Mouse (Mus musculus): Measurements from ENCODE around the gene Olfr308.
"Not testable (repeated sequence)": the region's sequence is repeated elsewhere in the genome, so short reads cannot be mapped to it uniquely, and the experiment has no call there.

Gene Olfr308

DNA sequence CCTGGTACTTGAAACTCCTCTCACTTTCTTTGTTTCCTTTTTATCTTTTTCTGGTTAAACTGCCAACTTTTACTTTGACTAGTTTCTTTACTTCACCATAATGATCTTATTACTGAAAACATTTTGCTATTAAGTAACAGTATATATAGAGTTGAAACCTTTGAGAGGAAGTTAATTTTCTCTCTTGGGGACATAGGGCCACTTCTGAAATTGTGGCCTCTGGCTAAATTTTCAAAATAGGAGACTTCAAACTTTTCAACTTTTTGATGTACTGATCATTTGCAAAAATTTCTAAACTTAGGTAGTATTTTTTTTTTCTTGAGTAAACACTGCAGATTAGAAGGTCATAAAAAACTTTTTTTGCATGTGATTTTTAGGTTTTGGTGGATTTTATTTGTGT lies at the start of gene Olfr308:
Gene Olfr308, minus strand, starts transcription at position 101 of the 400 bp plus-strand sequence.
- no peak for DNase-seq (ENCODE audit: low spot score)

- DNase-seq (ENCODE audit: low spot score) = no peak
Observed at GRCm38 (mm10) chr7:86366828-86367227, 41.4 kb upstream of the Olfr308 start, which contains the start of gene Olfr305. Olfr305 (minus strand) TSS chr7:86366928.

DNA sequence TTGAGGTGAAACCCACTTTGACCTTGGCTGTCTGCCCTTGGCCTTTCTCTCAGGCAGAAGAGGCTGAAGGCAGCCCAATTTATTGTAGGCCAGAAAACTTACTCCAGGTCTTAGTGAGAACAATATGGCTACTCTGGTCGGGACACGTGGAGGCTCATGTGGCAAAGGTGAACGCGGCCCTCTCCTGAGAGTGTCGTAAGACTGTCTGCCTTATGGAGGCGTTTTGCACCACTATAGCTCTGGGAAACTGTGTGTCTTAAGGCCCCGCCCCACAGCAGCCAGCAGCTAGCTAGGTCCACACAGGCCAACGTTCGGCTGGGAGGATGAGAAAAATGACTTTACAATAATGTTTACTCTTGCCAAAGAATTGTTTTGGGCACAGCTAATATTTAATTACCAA lies 20.9 kb upstream of the Olfr308 start:
- not testable (repeated sequence) for DNase-seq (ENCODE audit: low spot score)

- no peak for DNase-seq (ENCODE audit: low spot score)
Observed at GRCm38 (mm10) chr7:86344253-86344652, 18.8 kb upstream of the Olfr308 start.

DNA sequence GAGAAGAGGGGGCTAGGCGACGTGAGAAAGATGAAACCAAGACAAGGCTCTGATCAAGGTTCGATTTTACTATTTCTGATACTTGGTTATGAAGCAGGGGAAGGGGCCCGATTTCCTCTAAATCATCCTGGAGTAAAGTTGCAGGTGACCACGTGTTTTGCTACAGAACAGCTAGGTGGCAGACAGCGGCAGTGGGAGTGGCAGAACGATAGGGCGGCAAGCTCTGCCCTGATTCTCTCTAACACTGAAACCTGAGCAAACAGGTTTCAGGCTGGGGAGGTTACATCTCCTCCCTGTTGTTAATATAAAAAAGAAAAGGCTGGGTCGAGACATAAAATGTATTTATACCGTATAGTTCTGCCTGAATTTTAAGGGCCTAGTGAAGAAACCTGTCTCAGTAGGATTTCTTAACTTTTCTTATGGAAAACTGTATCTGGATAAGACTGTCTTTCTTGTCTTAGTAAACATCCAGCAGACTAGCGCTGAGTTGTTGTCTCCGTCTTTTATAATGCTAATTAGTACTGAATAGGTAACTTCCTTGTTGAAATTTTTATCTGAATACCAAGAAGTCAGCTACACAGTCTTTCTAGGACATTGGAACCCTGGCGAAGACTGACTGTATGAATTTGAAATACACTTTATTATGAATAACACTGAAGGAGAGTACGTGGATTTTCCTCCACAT lies 17.6 kb upstream of the Olfr308 start:
- DNase-seq (ENCODE audit: low spot score) = no peak

- DNase-seq (ENCODE audit: low spot score) = no peak
Observed at GRCm38 (mm10) chr7:86337486-86337885, 12.1 kb upstream of the Olfr308 start, which contains the start of gene Olfr307. Olfr307 (minus strand) TSS chr7:86337586.

- DNase-seq (ENCODE audit: low spot score) = no peak
Observed at GRCm38 (mm10) chr7:86321323-86321722, 4.1 kb downstream of the Olfr308 start.

DNA sequence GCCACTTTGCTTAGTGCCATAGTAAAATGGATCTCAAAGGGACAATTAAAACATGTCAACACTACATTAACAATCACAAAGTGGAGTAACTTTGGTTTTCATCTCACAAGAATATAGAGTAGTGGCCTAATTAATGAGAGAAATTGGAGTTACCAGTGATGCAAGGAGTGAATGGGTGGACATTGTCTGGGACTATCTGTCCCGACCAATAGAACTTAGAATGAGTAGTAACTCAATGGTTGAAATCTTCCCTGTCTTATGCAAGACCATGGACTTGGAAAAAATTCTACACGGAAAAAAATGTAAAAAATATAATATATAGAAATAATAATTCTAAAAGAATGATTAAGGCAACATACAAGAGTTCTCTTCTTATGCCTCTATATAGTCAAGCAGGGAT lies 11.8 kb downstream of the Olfr308 start, which contains the start of gene Olfr309:
Gene Olfr309, minus strand, starts transcription at position 101 of the 400 bp plus-strand sequence.
- no peak for DNase-seq (ENCODE audit: low spot score)

- DNase-seq (ENCODE audit: low spot score) = no peak
Observed at GRCm38 (mm10) chr7:86277072-86277471, 48.4 kb downstream of the Olfr308 start, which contains the start of gene Olfr310. Olfr310 (minus strand) TSS chr7:86277172.

Data from urinary bladder, postnatal 10 days (tissue).